Comparison of ENCODE assay signal across 11 mouse cellular contexts in the genomic region with DNA sequence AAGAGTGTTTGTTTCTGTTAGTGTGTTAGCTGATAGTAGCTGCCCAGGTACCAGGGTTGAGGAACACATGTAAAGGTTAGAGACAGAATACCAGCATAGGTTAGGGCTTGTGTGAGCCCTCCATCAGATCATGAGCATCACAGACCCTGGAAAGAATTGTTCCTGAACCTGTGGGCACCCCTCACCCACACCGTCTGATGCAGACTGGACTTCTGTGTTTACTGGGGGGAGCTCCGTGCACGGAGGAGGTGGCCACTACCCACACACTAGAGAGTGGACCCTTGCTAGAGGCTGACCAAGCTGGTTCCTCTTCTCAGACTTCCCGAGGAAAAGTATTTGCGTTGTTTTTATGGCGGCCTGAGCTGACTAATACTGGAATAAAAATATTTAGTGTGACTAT.
"Had no signal": no experiment of that assay in that cellular context is flagged by ENCODE, and none has a peak within 500 bp of the region (broad histone marks: within the 10 kb centered on the region; RNA-seq: fewer than 3 reads in every experiment).

No protein-coding gene starts in this region.

- H3K27ac ChIP-seq: left cerebral cortex, adult 2 months; limb, embryonic 10.5 days; stomach, postnatal 0 days had no signal

- H3K4me2 ChIP-seq: liver, embryonic 11.5 days; lung, embryonic 14.5 days; midbrain, embryonic 12.5 days had no signal

- H3K9ac ChIP-seq: lung, embryonic 14.5 days; midbrain, embryonic 12.5 days had no signal

- H3K9me3 ChIP-seq: limb, embryonic 10.5 days; midbrain, embryonic 12.5 days had no signal

- H3K4me3 ChIP-seq: left cerebral cortex, adult 2 months; limb, embryonic 10.5 days; midbrain, embryonic 12.5 days had no signal

- H3K36me3 ChIP-seq: limb, embryonic 10.5 days; midbrain, embryonic 12.5 days had no signal

- H3K4me1 ChIP-seq: limb, embryonic 10.5 days had no signal

- DNase-seq: kidney, adult 8-10 months; kidney, postnatal 25 days; lung, embryonic 14.5 days; lung, postnatal 10 days; lung, postnatal 4 days; thymus, postnatal 4 days had no signal
